ENCODE assay signal across 8 mouse cellular contexts in genomic region chr2:177839901-177840663, GRCm38 (mm10). TPM values are rescaled to one million over a fixed set of nuclear protein-coding genes. Genes with fewer than 3 reads are reported as not detected.
A peak's percentile ranks its signal among the peaks of the same experiment; 100 is the strongest.
DNase-seq lines count a peak whose midpoint lies in the region; ATAC-seq and TF ChIP-seq lines count a peak whose summit lies in the region.
"Not testable (repeated sequence)": the region's sequence is repeated elsewhere in the genome, so short reads cannot be mapped to it uniquely, and the experiment has no call there.

Gene Gm14325, minus strand, starts transcription at chr2:177840336.

- TF ChIP-seq CTCF in liver, embryonic 14.5 days (IDR thresholded peaks at IDR 0.05; ENCODE audit: low read depth), result not testable (repeated sequence)
- 0 out of 2 replicates have a peak, but pooled peaks have one; percentile 16 for TF ChIP-seq CTCF in stomach, postnatal 0 days (IDR thresholded peaks at IDR 0.05; ENCODE audit: low read depth)

- not testable (repeated sequence) for TF ChIP-seq EP300 in liver, embryonic 14.5 days (IDR thresholded peaks at IDR 0.05; ENCODE audit: low read depth); stomach, postnatal 0 days (optimal IDR thresholded peaks at IDR 0.05)

- peak; percentile 82 for DNase-seq in ES-CJ7 (ENCODE audit: low read depth, low spot score)
- peak; percentile 80 for DNase-seq in cerebellum, adult 11-12 months
- DNase-seq in heart, postnatal 14 days, result peak; percentile 69 to 70
- DNase-seq in kidney, postnatal 4 days, result peak; percentile 66 to 80
- DNase-seq in liver, embryonic 14.5 days (ENCODE audit: low read depth in 3 of 3, low spot score in 3 of 3), result peak; percentile 44 to 50 (median 50)
- peak; percentile 12 for DNase-seq in neural tube, embryonic 10.5 days (ENCODE audit: extremely low spot score, low spot score)
- peak; percentile 56 for DNase-seq in stomach, postnatal 0 days (ENCODE audit: low spot score)

- not testable (repeated sequence) for H3K9ac ChIP-seq in forebrain, embryonic 16.5 days (replicated peaks; ENCODE audit: low read depth, low read length); liver, embryonic 14.5 days (replicated peaks); stomach, postnatal 0 days (ENCODE audit: low read length)

- H3K4me3 ChIP-seq in forebrain, embryonic 16.5 days (replicated peaks; ENCODE audit: low read length), result peak within 1 kb of the TSS; percentile 41
- peak within 1 kb of the TSS; percentile 40 to 53 for H3K4me3 ChIP-seq in liver, embryonic 14.5 days (ENCODE audit: insufficient read depth in 1 of 2, low read depth in 2 of 2, low read length in 2 of 2)
- peak within 1 kb of the TSS; percentile 32 for H3K4me3 ChIP-seq in stomach, postnatal 0 days (ENCODE audit: low read depth, low read length)

- peak within 1 kb of the TSS; percentile 41 for H3K4me2 ChIP-seq in forebrain, embryonic 16.5 days (ENCODE audit: low read length)
- peak within 1 kb of the TSS; percentile 39 for H3K4me2 ChIP-seq in liver, embryonic 14.5 days (ENCODE audit: low read depth)
- peak within 1 kb of the TSS; percentile 37 for H3K4me2 ChIP-seq in stomach, postnatal 0 days (replicated peaks; ENCODE audit: low read depth)

- not testable (repeated sequence) for H3K27me3 ChIP-seq in forebrain, embryonic 16.5 days (replicated peaks; ENCODE audit: control insufficient read depth, insufficient read depth, low read length); liver, embryonic 14.5 days (ENCODE audit: control insufficient read depth, insufficient read depth, low read length); stomach, postnatal 0 days (ENCODE audit: control insufficient read depth, insufficient read depth, low read length)

- H3K4me1 ChIP-seq in forebrain, embryonic 16.5 days (replicated peaks; ENCODE audit: control insufficient read depth, insufficient read depth, low read length); liver, embryonic 14.5 days (replicated peaks; ENCODE audit: control insufficient read depth in 2 of 2, insufficient read depth in 2 of 2, low read length in 1 of 2); stomach, postnatal 0 days (replicated peaks; ENCODE audit: control insufficient read depth, insufficient read depth): not testable (repeated sequence)

- H3K9me3 ChIP-seq in forebrain, embryonic 16.5 days (ENCODE audit: control insufficient read depth, low read length); liver, embryonic 14.5 days (ENCODE audit: control insufficient read depth, low read length); stomach, postnatal 0 days (ENCODE audit: control insufficient read depth, low read length): not testable (repeated sequence)

- WGBS in forebrain, embryonic 16.5 days, result 2% methylated on average over 17 of the region's 21 CpGs
- under 1% methylated on average over 16 of the region's 21 CpGs for WGBS in liver, embryonic 14.5 days (ENCODE audit: insufficient replicate concordance)
- 4% methylated on average over 16 of the region's 21 CpGs for WGBS in stomach, postnatal 0 days

- intact Hi-C loops in heart, postnatal 14 days (cut with DNase I), result not testable (repeated sequence)

- not testable (repeated sequence) for H3K36me3 ChIP-seq in forebrain, embryonic 16.5 days (ENCODE audit: control insufficient read depth, insufficient read depth); liver, embryonic 14.5 days (replicated peaks; ENCODE audit: control insufficient read depth, insufficient read depth, low read depth); stomach, postnatal 0 days (ENCODE audit: control insufficient read depth, insufficient read depth, low read length)

- not testable (repeated sequence) for ATAC-seq in forebrain, embryonic 16.5 days; liver, embryonic 14.5 days (ENCODE audit: insufficient read depth); stomach, postnatal 0 days (ENCODE audit: low FRiP score, low TSS enrichment)

- H3K27ac ChIP-seq in forebrain, embryonic 16.5 days (ENCODE audit: low read length); liver, embryonic 14.5 days; stomach, postnatal 0 days (replicated peaks): not testable (repeated sequence)

RNA-seq across cellular contexts. Expression of gene Gm14325, which starts in this region (rescaled TPM):
- polyA plus RNA-seq in forebrain, embryonic 16.5 days (2015; fragmentation: Nextera tagmentation; extraction: Ambion mirVana), result 33.8 and 35.7 TPM in 2 replicates
- total RNA-seq in heart, postnatal 14 days (2021), result 10 to 100 TPM; 73.0 to 77.6 TPM
- 5.2 and 6.7 TPM in 2 replicates for polyA plus RNA-seq in liver, embryonic 14.5 days (2012; rRNA removed)
- polyA plus RNA-seq in liver, embryonic 14.5 days (2014; fragmentation: Nextera tagmentation; extraction: Ambion mirVana), result 9.5 and 9.8 TPM in 2 replicates
- polyA plus RNA-seq in stomach, postnatal 0 days (2015; fragmentation: Nextera tagmentation; extraction: Ambion mirVana), result 19.8 and 22.5 TPM in 2 replicates

Comparison
In these comparisons a context has a peak if more than half of its experiments do, and no peak if none do; other contexts are left out.
1. DNase-seq: peak in every context shown above with its lines; median percentile 82 in ES-CJ7; 80 in cerebellum, adult 11-12 months; 73 in kidney, postnatal 4 days; 70 in heart, postnatal 14 days; 56 in stomach, postnatal 0 days; 50 in liver, embryonic 14.5 days; 12 in neural tube, embryonic 10.5 days.